Mouse (Mus musculus) cortical plate, adult 2 months (tissue): ENCODE measurements at regions not wholly inside any gene's neighbourhood (a gene's known extent, or its start where the extent isn't known, plus 50 kb on each side); places are given as distances from the start of the nearest gene placed in this dataset.
A peak's percentile ranks its signal among the peaks of the same experiment; 100 is the strongest.

ENCODE experiments used
- H3K27ac ChIP-seq: fragments of 200-500 bp; 2 replicates; pipeline ENCODE4 v1.5.1; 2012; ENCODE audit warnings: low read length, control low read depth, inconsistent platforms; ENCODE audit not compliant: insufficient read depth
- H3K4me1 ChIP-seq: fragments of 200-500 bp; 2 replicates; pipeline ENCODE4 v1.6.1; 2011; ENCODE audit warnings: low read length; ENCODE audit not compliant: control insufficient read depth, insufficient read depth
- H3K4me3 ChIP-seq: fragments of 200-500 bp; 2 replicates; pipeline ENCODE4 v1.5.1; 2011; ENCODE audit warnings: mild to moderate bottlenecking, low read length, control low read depth; ENCODE audit not compliant: insufficient read depth
- CTCF ChIP-seq: fragments of 200-500 bp; IDR thresholded peaks from 2 replicates; pipeline ENCODE4 v1.5.1; 2011; ENCODE audit warnings: mild to moderate bottlenecking, control low read depth, low read length; ENCODE audit not compliant: insufficient read depth; ENCODE audit errors: extremely low read depth
- POLR2A ChIP-seq: fragments of 200-500 bp; IDR thresholded peaks from 2 replicates; pipeline ENCODE4 v1.6.1; 2011; ENCODE audit warnings: mild to moderate bottlenecking, low read length, control low read depth; ENCODE audit not compliant: insufficient read depth; ENCODE audit errors: extremely low read depth

- Histone ChIP-seq H3K4me1 (peaks cover 7% of the 10 kb centered on the region), H3K27ac (peak overlapping the region; percentile 28; the same call in 1 of the 2 replicates), H3K4me3 (no peak overlapping the region)
- TF ChIP-seq CTCF (no peak), POLR2A (no peak)
These were observed 529.7 kb upstream of the Arid1b start for GRCm38 (mm10) chr17:4464286-4464880.

GRCm38 (mm10) chr17:4465741-4466140 is 528.4 kb upstream of the Arid1b start:
- no peak for TF ChIP-seq POLR2A
- TF ChIP-seq CTCF: no peak
- Histone ChIP-seq H3K4me3 (no peak overlapping the region), H3K4me1 (peaks cover 7% of the 10 kb centered on the region), H3K27ac (no peak overlapping the region)

GRCm38 (mm10) chr17:4472412-4472811 is 521.7 kb upstream of the Arid1b start:
- TF ChIP-seq POLR2A (no peak), CTCF (no peak)
- no peaks in the 10 kb centered on the region for H3K4me1 ChIP-seq
- no peak overlapping the region for H3K4me3 ChIP-seq
- no peak overlapping the region for H3K27ac ChIP-seq

- TF ChIP-seq CTCF (no peak), POLR2A (no peak)
- no peak overlapping the region for H3K4me3 ChIP-seq
- no peaks in the 10 kb centered on the region for H3K4me1 ChIP-seq
- H3K27ac ChIP-seq: no peak overlapping the region
These were observed 519.8 kb upstream of the Arid1b start for GRCm38 (mm10) chr17:4474350-4474749.

- Histone ChIP-seq H3K4me1 (no peaks in the 10 kb centered on the region), H3K27ac (no peak overlapping the region), H3K4me3 (no peak overlapping the region)
- TF ChIP-seq CTCF: no peak
- no peak for TF ChIP-seq POLR2A
These were observed 518.5 kb upstream of the Arid1b start for GRCm38 (mm10) chr17:4475665-4476064.

- H3K4me1 ChIP-seq: peaks cover 7% of the 10 kb centered on the region
- no peak overlapping the region for H3K4me3 ChIP-seq
- H3K27ac ChIP-seq: no peak overlapping the region
- no peak for TF ChIP-seq POLR2A
- no peak for TF ChIP-seq CTCF
These were observed 499.7 kb upstream of the Arid1b start for GRCm38 (mm10) chr17:4494392-4494791.

GRCm38 (mm10) chr17:4500504-4500903 is 493.6 kb upstream of the Arid1b start:
- H3K27ac ChIP-seq: no peak overlapping the region

GRCm38 (mm10) chr17:4501029-4501428 is 493.1 kb upstream of the Arid1b start:
- Histone ChIP-seq H3K27ac (no peak overlapping the region), H3K4me1 (peaks cover 7% of the 10 kb centered on the region), H3K4me3 (no peak overlapping the region)
- TF ChIP-seq CTCF (no peak), POLR2A (no peak)

More at GRCm38 (mm10) chr17:4500504-4500903, 493.6 kb upstream of the Arid1b start:
- TF ChIP-seq POLR2A (no peak), CTCF (no peak)
- Histone ChIP-seq H3K4me3 (no peak overlapping the region), H3K4me1 (peaks cover 7% of the 10 kb centered on the region)

- H3K4me3 ChIP-seq: no peak overlapping the region
- H3K27ac ChIP-seq: no peak overlapping the region
- H3K4me1 ChIP-seq: no peaks in the 10 kb centered on the region; the same call in none of the 2 replicates
- no peak for TF ChIP-seq POLR2A
- no peak for TF ChIP-seq CTCF
These were observed 489.2 kb upstream of the Arid1b start for GRCm38 (mm10) chr17:4504951-4505350.

GRCm38 (mm10) chr17:4509506-4509905 is 484.6 kb upstream of the Arid1b start:
- no peak overlapping the region for H3K27ac ChIP-seq
- no peaks in the 10 kb centered on the region; the same call in 1 of the 2 replicates for H3K4me1 ChIP-seq
- no peak overlapping the region for H3K4me3 ChIP-seq
- TF ChIP-seq CTCF: no peak
- no peak for TF ChIP-seq POLR2A

GRCm38 (mm10) chr17:4516141-4516540 is 478.0 kb upstream of the Arid1b start:
- peaks cover 8% of the 10 kb centered on the region for H3K4me1 ChIP-seq
- TF ChIP-seq CTCF: no peak
- 0 out of 2 replicates have a peak, but pooled peaks have one; percentile 12 for TF ChIP-seq POLR2A
- 0 out of 2 replicates have a peak overlapping the region, but pooled peaks have one; percentile 37 for H3K27ac ChIP-seq
- H3K4me3 ChIP-seq: no peak overlapping the region
